Mouse (Mus musculus) hindbrain, embryonic 11.5 days (tissue): ENCODE measurements at regions not wholly inside any gene's neighbourhood (a gene's known extent, or its start where the extent isn't known, plus 50 kb on each side); places are given as distances from the start of the nearest gene placed in this dataset.

Experiments used
- ATAC-seq: fragments of 200-750 bp; cut with Nextera tagmentation; 2 replicates; pipeline ENCODE4 v1.8.0; 2017; ENCODE audit warnings: mild to moderate bottlenecking, moderate TSS enrichment, moderate library complexity; ENCODE audit not compliant: low FRiP score
- DNase-seq: peaks from one replicate; pipeline ENCODE4 v3.0.0-alpha.2; 2015; ENCODE audit warnings: low spot score
- H3K27ac ChIP-seq: fragments of 300-500 bp; sonication (generic); 2 replicates; pipeline ENCODE4 v1.5.1; 2014; ENCODE audit warnings: mild to moderate bottlenecking, low read depth, low read length
- H3K27me3 ChIP-seq: fragments of 300-500 bp; sonication (generic); 2 replicates; pipeline ENCODE4 v1.6.1; 2014; ENCODE audit warnings: mild to moderate bottlenecking, low read length, moderate library complexity, mixed read lengths; ENCODE audit not compliant: control insufficient read depth, insufficient read depth
- H3K36me3 ChIP-seq: fragments of 300-500 bp; sonication (generic); 2 replicates; pipeline ENCODE4 v1.6.1; 2014; ENCODE audit warnings: mild to moderate bottlenecking, low read length, moderate library complexity, mixed read lengths; ENCODE audit not compliant: control insufficient read depth, insufficient read depth
- H3K4me1 ChIP-seq: fragments of 300-500 bp; sonication (generic); replicated peaks from 2 replicates; pipeline ENCODE4 v1.6.1; 2014; ENCODE audit warnings: low read length, mixed read lengths; ENCODE audit not compliant: control insufficient read depth, insufficient read depth
- H3K4me2 ChIP-seq: fragments of 300-500 bp; sonication (generic); replicated peaks from 2 replicates; pipeline ENCODE4 v1.6.1; 2014; ENCODE audit warnings: mild to moderate bottlenecking, low read depth, low read length
- H3K4me3 ChIP-seq: fragments of 300-500 bp; sonication (generic); 2 replicates; pipeline ENCODE4 v1.5.1; 2014; ENCODE audit warnings: low read depth, low read length
- H3K9ac ChIP-seq: fragments of 300-500 bp; sonication (generic); 2 replicates; pipeline ENCODE4 v1.6.1; 2014; ENCODE audit warnings: low read depth, low read length
- H3K9me3 ChIP-seq: fragments of 300-500 bp; sonication (generic); 2 replicates; pipeline ENCODE4 v1.6.1; 2016; ENCODE audit warnings: low read length; ENCODE audit not compliant: control insufficient read depth
- WGBS: fragments of 180-500 bp; shearing (Covaris S2); extraction: QIAGEN DNeasy Blood & Tissue Kit; methylation state at CpG from one replicate; pipeline ENCODE4 v1.1.7; 2014; 5-methylcytosine and 5-hydroxymethylcytosine counted together

- ATAC-seq (no peak), DNase-seq (no peak)
- H3K9ac ChIP-seq: no peak overlapping the region
- H3K9me3 ChIP-seq: no peaks in the 10 kb centered on the region
- 78% methylated on average over 5 of the region's 5 CpGs for WGBS
- H3K4me2 ChIP-seq: no peak overlapping the region
- H3K36me3 ChIP-seq: no peaks in the 10 kb centered on the region
- no peaks in the 10 kb centered on the region for H3K27me3 ChIP-seq
- H3K27ac ChIP-seq: no peak overlapping the region
- no peak overlapping the region for H3K4me3 ChIP-seq
- H3K4me1 ChIP-seq: no peaks in the 10 kb centered on the region
These were observed 276.5 kb downstream of the Fam84b start for GRCm38 (mm10) chr15:60577084-60577483.

DNA sequence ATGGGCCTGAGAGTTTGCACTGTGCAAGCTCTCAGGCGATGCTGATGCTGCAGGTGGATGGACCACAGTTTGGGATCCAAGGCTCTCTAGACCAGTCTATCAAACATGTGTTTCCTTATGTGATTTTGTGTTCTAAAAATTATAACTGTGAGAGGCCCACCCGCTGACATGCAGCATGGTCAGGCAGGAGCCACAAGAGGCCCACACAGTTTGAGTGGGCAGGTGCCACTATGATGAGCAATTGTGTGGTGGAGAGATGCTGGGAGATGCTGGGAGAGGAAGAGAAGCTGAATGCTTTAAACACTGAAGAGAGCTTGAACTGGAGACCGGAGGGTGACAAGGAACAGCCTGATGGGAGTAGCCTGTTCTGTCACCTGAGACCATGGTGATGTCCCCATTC, 287.3 kb downstream of the Fam84b start:
- Histone ChIP-seq H3K36me3 (no peaks in the 10 kb centered on the region), H3K4me2 (no peak overlapping the region), H3K27ac (no peak overlapping the region), H3K9me3 (no peaks in the 10 kb centered on the region), H3K27me3 (no peaks in the 10 kb centered on the region), H3K4me3 (no peak overlapping the region), H3K9ac (no peak overlapping the region), H3K4me1 (no peaks in the 10 kb centered on the region)
- WGBS: 86% methylated on average over 3 of the region's 3 CpGs
- DNase-seq (no peak), ATAC-seq (no peak)

GRCm38 (mm10) chr15:60565017-60565416, 288.6 kb downstream of the Fam84b start:
- no peaks in the 10 kb centered on the region for H3K27me3 ChIP-seq
- no peaks in the 10 kb centered on the region for H3K36me3 ChIP-seq
- H3K27ac ChIP-seq: no peak overlapping the region
- H3K4me3 ChIP-seq: no peak overlapping the region
- 28% methylated on average over 2 of the region's 2 CpGs for WGBS
- H3K9ac ChIP-seq: no peak overlapping the region
- ATAC-seq: peak; percentile 70; the same call in 1 of the 2 replicates
- H3K4me1 ChIP-seq: no peaks in the 10 kb centered on the region
- H3K9me3 ChIP-seq: no peaks in the 10 kb centered on the region
- DNase-seq: peak; percentile 34
- H3K4me2 ChIP-seq: no peak overlapping the region

GRCm38 (mm10) chr15:60560641-60561040, 292.9 kb downstream of the Fam84b start:
- H3K27me3 ChIP-seq: no peaks in the 10 kb centered on the region
- no peak overlapping the region for H3K27ac ChIP-seq
- no peak overlapping the region for H3K4me2 ChIP-seq
- no peak for DNase-seq
- no peak for ATAC-seq
- no peak overlapping the region for H3K4me3 ChIP-seq
- WGBS: 59% methylated on average over 1 of the region's 1 CpGs
- no peaks in the 10 kb centered on the region for H3K9me3 ChIP-seq
- no peaks in the 10 kb centered on the region for H3K36me3 ChIP-seq
- no peak overlapping the region for H3K9ac ChIP-seq
- no peaks in the 10 kb centered on the region for H3K4me1 ChIP-seq

GRCm38 (mm10) chr15:60555691-60556090, 297.9 kb downstream of the Fam84b start:
- Histone ChIP-seq H3K4me1 (no peaks in the 10 kb centered on the region), H3K27ac (no peak overlapping the region), H3K9me3 (no peaks in the 10 kb centered on the region), H3K4me3 (no peak overlapping the region), H3K27me3 (no peaks in the 10 kb centered on the region), H3K36me3 (no peaks in the 10 kb centered on the region), H3K4me2 (no peak overlapping the region), H3K9ac (no peak overlapping the region)
- no peak for ATAC-seq
- WGBS: 80% methylated on average over 2 of the region's 2 CpGs
- no peak for DNase-seq

GRCm38 (mm10) chr15:60554587-60554986, 299.0 kb downstream of the Fam84b start:
- H3K4me2 ChIP-seq: no peak overlapping the region
- H3K9ac ChIP-seq: no peak overlapping the region
- no peak overlapping the region for H3K27ac ChIP-seq
- H3K27me3 ChIP-seq: no peaks in the 10 kb centered on the region
- no peaks in the 10 kb centered on the region for H3K36me3 ChIP-seq
- no peak overlapping the region for H3K4me3 ChIP-seq
- H3K4me1 ChIP-seq: no peaks in the 10 kb centered on the region
- DNase-seq (no peak), ATAC-seq (no peak)
- H3K9me3 ChIP-seq: no peaks in the 10 kb centered on the region
- WGBS: 20% methylated on average over 1 of the region's 1 CpGs

DNA sequence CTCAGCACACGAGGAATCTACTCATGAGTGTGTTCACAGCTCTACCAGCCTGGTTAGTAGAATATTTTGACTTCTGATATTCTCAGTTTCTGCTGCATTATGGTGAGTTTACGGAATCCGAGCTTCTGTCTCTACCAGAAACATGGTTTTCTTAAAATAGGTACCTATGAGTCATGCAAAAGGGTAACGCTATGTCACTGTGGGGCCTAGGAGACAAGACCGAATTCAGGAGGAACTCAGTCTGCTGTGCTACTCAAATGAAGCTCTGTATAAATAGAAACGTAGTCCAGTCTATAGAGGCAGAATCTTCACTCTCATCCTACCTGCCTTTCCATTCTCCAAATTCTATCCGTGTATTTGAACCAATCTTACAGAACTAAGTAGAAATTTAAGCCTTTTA, 305.5 kb downstream of the Fam84b start:
- no peaks in the 10 kb centered on the region for H3K27me3 ChIP-seq
- 90% methylated on average over 7 of the region's 7 CpGs for WGBS
- no peak overlapping the region for H3K4me2 ChIP-seq
- DNase-seq (no peak), ATAC-seq (no peak)
- no peaks in the 10 kb centered on the region for H3K4me1 ChIP-seq
- H3K9me3 ChIP-seq: no peaks in the 10 kb centered on the region
- H3K4me3 ChIP-seq: no peak overlapping the region
- H3K27ac ChIP-seq: no peak overlapping the region
- no peaks in the 10 kb centered on the region for H3K36me3 ChIP-seq
- no peak overlapping the region for H3K9ac ChIP-seq

DNA sequence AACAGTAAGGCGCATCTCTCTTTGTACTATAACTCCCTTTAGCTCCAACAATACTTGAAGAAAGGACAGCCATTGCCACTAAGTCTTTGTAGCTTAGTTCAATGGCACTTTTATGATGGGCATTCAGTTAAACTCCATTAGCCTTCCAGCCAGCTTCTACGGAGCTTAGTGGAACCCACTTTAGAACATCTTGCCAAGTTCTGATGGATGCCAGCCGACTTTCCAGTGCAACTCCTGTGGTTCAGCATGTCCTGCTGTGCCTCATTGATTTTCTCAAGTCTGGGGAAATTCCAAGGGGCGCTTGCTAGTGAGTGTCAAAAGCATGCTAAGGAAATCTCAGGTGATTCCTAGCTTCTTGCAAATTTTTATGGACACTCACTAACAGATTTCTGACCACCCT, 316.4 kb downstream of the Fam84b start:
- Histone ChIP-seq H3K4me3 (no peak overlapping the region), H3K9me3 (no peaks in the 10 kb centered on the region), H3K27ac (no peak overlapping the region), H3K27me3 (no peaks in the 10 kb centered on the region), H3K4me1 (no peaks in the 10 kb centered on the region), H3K9ac (no peak overlapping the region), H3K4me2 (no peak overlapping the region), H3K36me3 (no peaks in the 10 kb centered on the region)
- 73% methylated on average over 4 of the region's 4 CpGs for WGBS
- DNase-seq (no peak), ATAC-seq (no peak)

- Histone ChIP-seq H3K27me3 (no peaks in the 10 kb centered on the region), H3K9me3 (no peaks in the 10 kb centered on the region), H3K36me3 (no peaks in the 10 kb centered on the region), H3K4me1 (no peaks in the 10 kb centered on the region), H3K4me2 (no peak overlapping the region), H3K4me3 (no peak overlapping the region), H3K27ac (no peak overlapping the region), H3K9ac (no peak overlapping the region)
- 72% methylated on average over 9 of the region's 9 CpGs for WGBS
- no peak for DNase-seq
- ATAC-seq: no peak
These were observed 318.9 kb downstream of the Fam84b start for GRCm38 (mm10) chr15:60534701-60535100.
